Mouse (Mus musculus) embryo, embryonic 9.5 days (tissue): ENCODE results near the gene Ces1a.

ENCODE experiments used
- DNase-seq: peaks from one replicate; pipeline ENCODE4 v3.0.0-alpha.2; 2017; ENCODE audit errors: extremely low spot score

The Ces1a gene

GRCm38 (mm10) chr8:93048092-93048491 is at the start of gene Ces1a:
Ces1a (minus strand) TSS chr8:93048192.
- no peak for DNase-seq

- peak; percentile 53 for DNase-seq
Observed at GRCm38 (mm10) chr8:93095376-93095775, 47.4 kb upstream of the Ces1a start.

GRCm38 (mm10) chr8:93091324-93091723 is 43.3 kb upstream of the Ces1a start:
- no peak for DNase-seq

GRCm38 (mm10) chr8:93088686-93089122 is 40.7 kb upstream of the Ces1a start:
- peak; percentile 66 for DNase-seq

GRCm38 (mm10) chr8:93088193-93088592 is 40.2 kb upstream of the Ces1a start:
- DNase-seq, result peak; percentile 13

- no peak for DNase-seq
Observed at GRCm38 (mm10) chr8:93079887-93080286, 31.9 kb upstream of the Ces1a start, which contains the start of gene Ces1b. Ces1b (minus strand) TSS chr8:93080017.

- no peak for DNase-seq
Observed at GRCm38 (mm10) chr8:93075251-93075650, 27.3 kb upstream of the Ces1a start.

- no peak for DNase-seq
Observed at GRCm38 (mm10) chr8:93063416-93064117, 15.6 kb upstream of the Ces1a start.

- DNase-seq, result peak; percentile 57
Observed at GRCm38 (mm10) chr8:93059185-93059584, 11.2 kb upstream of the Ces1a start.

- no peak for DNase-seq
Observed at GRCm38 (mm10) chr8:93055238-93055637, 7.2 kb upstream of the Ces1a start.

GRCm38 (mm10) chr8:93048510-93049416 is 771 bp upstream of the Ces1a start:
- DNase-seq, result no peak

- no peak for DNase-seq
Observed at GRCm38 (mm10) chr8:93043083-93043482, 4.9 kb downstream of the Ces1a start.

GRCm38 (mm10) chr8:93040776-93041567 is 7.0 kb downstream of the Ces1a start:
- DNase-seq, result no peak

- DNase-seq, result no peak
Observed at GRCm38 (mm10) chr8:93040256-93040655, 7.7 kb downstream of the Ces1a start.

- peak; percentile 10 for DNase-seq
Observed at GRCm38 (mm10) chr8:93038831-93039230, 9.2 kb downstream of the Ces1a start.

- DNase-seq, result no peak
Observed at GRCm38 (mm10) chr8:93030664-93031063, 17.3 kb downstream of the Ces1a start.

- no peak for DNase-seq
Observed at GRCm38 (mm10) chr8:93021738-93022137, 26.3 kb downstream of the Ces1a start.

GRCm38 (mm10) chr8:93014300-93014699 is 33.7 kb downstream of the Ces1a start:
- no peak for DNase-seq

- peak; percentile 10 for DNase-seq
Observed at GRCm38 (mm10) chr8:93012226-93012625, 35.8 kb downstream of the Ces1a start.

GRCm38 (mm10) chr8:93011439-93011838 is 36.6 kb downstream of the Ces1a start:
- DNase-seq, result peak; percentile 82

- peak; percentile 64 for DNase-seq
Observed at GRCm38 (mm10) chr8:93010286-93010685, 37.7 kb downstream of the Ces1a start.

- peak; percentile 48 for DNase-seq
Observed at GRCm38 (mm10) chr8:92998600-92998999, 49.4 kb downstream of the Ces1a start.
